Mouse (Mus musculus): ENCODE measurements around the gene Jund.

The Jund gene

GRCm38 (mm10) chr8:70729808-70730475 lies 31.2 kb downstream of the Jund start:
- peak; percentile 57 to 72 for DNase-seq

- DNase-seq, result peak; percentile 39 to 51
Measured at GRCm38 (mm10) chr8:70730956-70731355, 32.2 kb downstream of the Jund start.

- no peak for DNase-seq
Measured at GRCm38 (mm10) chr8:70737705-70738104, 39.0 kb downstream of the Jund start.

- peak in 1 of 2 experiments; percentile 1 for DNase-seq
Measured at GRCm38 (mm10) chr8:70738211-70738610, 39.5 kb downstream of the Jund start.

- peak in 1 of 2 experiments; percentile 1 for DNase-seq
Measured at GRCm38 (mm10) chr8:70741661-70742060, 42.9 kb downstream of the Jund start.

- DNase-seq, result peak in 1 of 2 experiments; percentile 6
Measured at GRCm38 (mm10) chr8:70742176-70742575, 43.4 kb downstream of the Jund start.

GRCm38 (mm10) chr8:70742981-70743655 lies 44.4 kb downstream of the Jund start:
- DNase-seq, result peak in 1 of 2 experiments; percentile 12

- peak; percentile 18 to 33 for DNase-seq
Measured at GRCm38 (mm10) chr8:70743656-70744590, 45.2 kb downstream of the Jund start.

GRCm38 (mm10) chr8:70744806-70745205 lies 46.1 kb downstream of the Jund start:
- no peak for DNase-seq

- DNase-seq, result peak in 1 of 2 experiments; percentile 4
Measured at GRCm38 (mm10) chr8:70745691-70746220, 47.0 kb downstream of the Jund start.

- peak in 1 of 2 experiments; percentile 2 for DNase-seq
Measured at GRCm38 (mm10) chr8:70746676-70747075, 47.9 kb downstream of the Jund start.

GRCm38 (mm10) chr8:70747211-70747890 lies 48.6 kb downstream of the Jund start:
- DNase-seq, result peak in 1 of 2 experiments; percentile 3

GRCm38 (mm10) chr8:70748246-70749096 lies 49.7 kb downstream of the Jund start:
- peak in 1 of 2 experiments; percentile 1 for DNase-seq

- DNase-seq, result peak in 1 of 2 experiments; percentile 8
Measured at GRCm38 (mm10) chr8:70749097-70749674, 50.4 kb downstream of the Jund start.
